Mouse (Mus musculus): ENCODE results near the gene Agtpbp1.
"Not testable (repeated sequence)": the region's sequence is repeated elsewhere in the genome, so short reads cannot be mapped to it uniquely, and the experiment has no call there.

Gene Agtpbp1

GRCm38 (mm10) chr13:59584947-59585647 lies at the start of gene Agtpbp1, which contains the start of gene Naa35:
TSS of gene Agtpbp1 (minus strand) at chr13:59585227.
TSS of gene Naa35 (plus strand) at chr13:59585259.
- in situ Hi-C loops (cut with MseI, MboI), result no loop called here

- in situ Hi-C loops (cut with MseI, MboI), result no loop called here
Measured at GRCm38 (mm10) chr13:59634637-59635036, 49.6 kb upstream of the Agtpbp1 start.

DNA sequence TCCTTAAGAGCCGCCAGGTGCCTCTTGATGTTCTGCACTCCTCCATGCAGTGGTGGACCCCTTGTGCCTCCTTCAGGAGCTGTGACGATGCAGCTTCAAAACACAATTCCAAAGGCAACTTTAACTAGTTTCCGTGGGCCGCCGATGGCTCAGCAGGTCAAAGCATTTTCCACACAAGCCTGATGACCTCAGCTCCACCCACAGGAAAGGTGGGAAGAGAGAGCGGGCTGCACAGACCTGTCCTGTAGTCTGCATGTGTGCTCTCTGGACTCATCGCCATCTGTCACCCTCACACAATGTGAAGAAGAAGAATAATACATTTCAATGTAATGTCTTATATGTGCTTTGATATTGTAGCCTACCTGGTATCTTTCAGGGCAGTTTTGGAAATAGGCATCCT lies 41.7 kb upstream of the Agtpbp1 start:
- in situ Hi-C loops (cut with MseI, MboI), result no loop called here

- in situ Hi-C loops (cut with MseI, MboI), result no loop called here
Measured at GRCm38 (mm10) chr13:59624903-59625302, 39.9 kb upstream of the Agtpbp1 start.

DNA sequence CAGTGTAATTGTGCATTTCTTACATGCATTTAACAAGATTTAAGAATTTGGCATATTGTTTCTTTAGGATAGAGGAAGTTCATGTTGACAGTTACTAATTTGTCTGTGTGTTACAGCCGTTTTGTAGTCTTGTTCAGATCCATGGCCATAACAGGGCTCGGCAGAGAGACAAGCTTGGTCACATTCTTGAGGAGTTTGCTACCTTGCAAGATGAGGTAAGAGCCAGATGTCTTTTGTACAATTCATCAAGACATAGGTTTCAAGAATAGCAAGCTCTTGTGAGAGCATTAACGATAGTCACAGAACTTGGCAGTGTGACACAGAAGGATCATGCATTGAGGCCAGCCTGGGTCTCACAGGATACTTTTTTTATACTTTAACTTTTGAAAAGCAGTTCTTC lies 39.4 kb upstream of the Agtpbp1 start:
- in situ Hi-C loops (cut with MseI, MboI), result no loop called here

DNA sequence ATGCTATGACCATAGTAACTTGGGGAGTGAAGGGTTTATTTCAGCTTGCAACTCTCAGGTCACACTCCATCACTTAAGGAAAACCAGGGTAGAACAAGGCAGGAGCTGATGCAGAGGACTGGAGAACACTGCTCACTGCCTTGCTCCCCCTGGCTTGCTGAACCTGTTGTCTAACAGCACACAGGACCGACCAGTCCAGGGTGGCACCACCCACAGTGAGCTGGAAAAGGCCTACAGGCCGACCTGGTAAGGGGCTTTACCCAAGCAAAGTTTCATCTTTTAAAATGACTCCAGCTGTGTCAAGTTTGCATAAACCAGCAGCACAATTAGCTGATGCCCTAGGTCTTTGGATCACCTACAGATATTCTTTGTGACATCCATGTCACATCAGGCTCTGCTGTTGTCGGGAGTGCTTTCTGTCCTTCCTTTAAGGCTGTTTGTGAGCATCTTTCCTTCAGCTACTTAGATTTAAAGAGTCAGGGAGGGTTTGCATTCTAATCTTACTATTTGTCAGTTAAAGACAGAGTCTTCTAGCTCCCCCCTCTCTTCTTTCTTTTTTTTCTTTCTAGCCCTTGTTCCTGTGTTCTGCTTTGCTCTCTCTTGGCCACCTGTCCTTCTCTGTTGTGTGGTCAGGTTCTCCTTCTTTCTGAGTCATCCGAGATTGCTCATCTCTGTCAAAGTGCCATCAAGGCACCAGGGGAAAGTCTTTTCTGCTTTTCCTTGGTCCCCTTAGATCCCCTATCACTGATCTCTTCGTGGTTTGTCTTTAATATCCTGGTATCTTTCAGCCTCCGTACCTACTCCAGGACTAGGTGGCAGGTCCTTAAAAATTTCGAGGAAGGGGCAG lies 36.8 kb upstream of the Agtpbp1 start:
- in situ Hi-C loops (cut with MseI, MboI), result no loop called here

GRCm38 (mm10) chr13:59618463-59618862 lies 33.4 kb upstream of the Agtpbp1 start:
- in situ Hi-C loops (cut with MseI, MboI), result no loop called here

- in situ Hi-C loops (cut with MseI, MboI), result no loop called here
Measured at GRCm38 (mm10) chr13:59615554-59615953, 30.5 kb upstream of the Agtpbp1 start.

DNA sequence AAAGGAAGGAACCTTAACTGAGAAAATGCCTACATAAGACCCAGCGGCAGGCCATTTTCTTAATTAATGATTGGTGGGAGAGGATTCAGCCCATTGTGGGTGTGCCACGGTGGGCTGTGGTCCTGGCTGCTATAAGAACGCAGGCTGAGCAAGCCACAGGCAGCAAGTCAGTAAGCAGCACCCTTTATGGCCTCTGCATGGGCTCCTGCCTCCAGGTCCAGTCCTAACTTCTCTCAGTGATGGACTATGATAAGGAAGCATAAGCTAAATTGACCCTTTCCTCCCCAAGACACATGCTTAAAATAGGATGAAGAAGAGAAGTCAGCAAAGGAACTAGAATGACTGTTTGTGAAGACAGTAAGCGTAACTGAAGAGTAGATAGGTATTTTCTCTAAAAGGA lies 30.1 kb upstream of the Agtpbp1 start:
- in situ Hi-C loops (cut with MseI, MboI), result no loop called here

- in situ Hi-C loops (cut with MseI, MboI), result no loop called here
Measured at GRCm38 (mm10) chr13:59613868-59614267, 28.8 kb upstream of the Agtpbp1 start.

DNA sequence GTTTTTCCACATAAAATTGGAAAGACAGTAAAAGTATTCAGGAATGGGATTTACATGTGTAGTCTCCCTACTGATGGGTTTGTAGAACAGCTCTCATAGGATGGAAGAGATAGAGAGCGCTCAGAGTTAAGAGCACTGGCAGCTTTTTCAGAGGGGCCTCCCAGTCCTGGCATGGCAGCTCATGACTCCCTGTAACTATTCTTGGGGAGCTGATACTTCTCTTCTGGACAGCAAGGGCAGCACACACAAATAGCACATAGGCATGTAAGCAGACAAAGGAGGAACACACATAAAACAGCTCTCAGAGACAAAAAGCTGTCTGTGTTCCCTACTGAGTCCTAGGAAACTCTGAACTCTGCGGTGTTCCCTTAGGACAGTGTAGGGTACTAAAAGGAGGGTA lies 25.4 kb upstream of the Agtpbp1 start:
- in situ Hi-C loops (cut with MseI, MboI), result no loop called here

DNA sequence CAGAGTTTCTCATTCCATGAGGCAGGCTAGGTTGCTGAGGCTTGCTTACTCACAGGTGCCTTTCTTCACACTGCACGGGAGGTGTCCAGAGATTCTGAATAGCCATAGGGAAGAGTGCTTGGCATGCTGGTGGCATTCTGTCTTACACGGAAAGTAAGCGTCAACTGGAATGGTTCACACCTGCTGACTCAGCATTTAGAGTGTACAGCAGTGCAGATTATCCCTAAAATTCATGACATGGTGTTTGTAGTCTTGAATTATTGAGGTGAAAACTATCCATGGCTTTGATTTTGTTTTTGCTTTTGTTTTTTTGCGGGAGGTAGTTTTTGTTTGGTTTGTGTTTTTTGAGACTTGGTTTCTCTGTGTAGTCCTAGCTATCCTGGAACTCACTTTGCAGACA lies 24.9 kb upstream of the Agtpbp1 start:
- in situ Hi-C loops (cut with MseI, MboI), result no loop called here

- in situ Hi-C loops (cut with MseI, MboI), result no loop called here
Measured at GRCm38 (mm10) chr13:59605221-59605922, 20.3 kb upstream of the Agtpbp1 start.

- in situ Hi-C loops (cut with MseI, MboI), result no loop called here
Measured at GRCm38 (mm10) chr13:59604511-59604910, 19.5 kb upstream of the Agtpbp1 start.

DNA sequence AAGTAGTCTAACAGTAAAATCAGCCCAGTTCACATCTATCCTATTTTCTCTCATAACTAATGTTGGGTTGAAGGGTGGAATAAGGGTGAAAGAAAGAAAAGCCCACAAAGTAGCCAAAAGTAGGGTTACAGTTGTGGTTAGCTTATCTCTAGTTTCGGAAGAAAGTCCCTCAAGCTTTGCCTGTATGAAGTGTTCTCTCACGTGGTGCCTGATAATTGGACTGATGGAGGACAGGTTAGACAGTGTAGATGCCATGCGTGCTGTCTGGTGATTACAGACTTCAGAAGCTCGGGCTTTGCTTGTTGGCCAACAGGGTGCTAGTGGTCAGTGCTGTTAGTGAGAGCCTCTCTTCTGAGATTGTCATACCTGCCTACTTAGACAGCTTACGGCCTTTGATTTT lies 18.1 kb upstream of the Agtpbp1 start:
- in situ Hi-C loops (cut with MseI, MboI), result no loop called here

- in situ Hi-C loops (cut with MseI, MboI), result no loop called here
Measured at GRCm38 (mm10) chr13:59592630-59593029, 7.6 kb upstream of the Agtpbp1 start.

DNA sequence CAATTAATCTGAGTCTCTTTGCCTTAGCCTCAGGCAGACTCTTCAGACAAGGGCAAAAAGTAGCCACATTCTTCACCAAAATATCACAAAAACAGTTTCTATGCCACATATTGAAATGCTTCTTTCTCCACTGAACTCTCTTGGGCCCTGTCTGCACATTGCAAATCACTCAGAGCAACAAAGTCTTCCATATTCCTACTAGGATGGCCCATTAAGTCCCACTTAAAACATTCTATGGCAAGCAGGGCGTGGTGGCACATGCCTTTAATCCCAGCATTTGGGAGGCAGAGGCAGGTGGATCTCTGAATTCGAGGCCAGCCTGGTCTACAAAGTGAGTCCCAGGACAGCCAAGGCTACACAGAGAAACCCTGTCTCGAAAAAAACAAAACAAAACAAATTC lies 7.0 kb upstream of the Agtpbp1 start:
- in situ Hi-C loops (cut with MseI, MboI), result not testable (repeated sequence)

GRCm38 (mm10) chr13:59590691-59591090 lies 5.7 kb upstream of the Agtpbp1 start:
- in situ Hi-C loops (cut with MseI, MboI), result no loop called here

- in situ Hi-C loops (cut with MseI, MboI), result no loop called here
Measured at GRCm38 (mm10) chr13:59589672-59590071, 4.6 kb upstream of the Agtpbp1 start.

DNA sequence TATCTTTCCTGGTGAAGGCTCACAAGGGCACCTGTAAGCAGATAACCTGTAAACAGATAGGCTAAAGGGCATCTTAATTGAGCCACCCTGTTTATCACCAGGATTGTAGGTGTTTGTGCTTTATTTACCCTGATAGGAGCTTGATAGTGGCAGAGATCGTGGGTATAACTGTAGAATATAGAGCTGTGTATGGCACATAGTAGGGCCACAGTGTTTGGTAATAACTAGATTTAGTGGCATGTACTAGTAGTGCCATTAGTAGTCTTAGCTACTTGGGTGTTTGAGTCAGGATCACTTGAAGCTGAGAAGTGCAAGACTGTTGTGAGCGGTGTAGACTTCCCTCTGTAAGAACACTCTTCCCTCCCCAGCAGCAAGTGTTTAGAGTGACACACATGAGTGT lies 2.2 kb upstream of the Agtpbp1 start:
- in situ Hi-C loops (cut with MseI, MboI), result no loop called here

DNA sequence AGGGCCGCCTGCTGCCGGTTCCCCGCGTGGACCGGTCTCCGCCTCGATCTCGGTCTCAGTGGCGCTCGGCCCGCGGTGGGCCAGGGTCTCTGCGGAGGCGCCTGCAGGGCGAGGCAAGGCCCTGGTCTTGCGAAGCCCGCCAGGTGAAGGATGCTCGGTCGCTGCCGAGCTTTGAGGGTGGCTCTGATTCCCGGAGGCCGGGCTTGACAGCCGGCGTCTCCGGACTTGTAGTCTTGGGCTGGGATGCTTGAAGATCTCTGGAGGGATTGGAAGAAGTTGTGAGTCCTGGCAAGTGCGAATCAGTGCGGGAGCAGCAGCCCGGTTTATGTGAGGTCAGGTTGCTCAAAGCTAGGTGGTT lies 600 bp upstream of the Agtpbp1 start:
- in situ Hi-C loops (cut with MseI, MboI), result no loop called here

DNA sequence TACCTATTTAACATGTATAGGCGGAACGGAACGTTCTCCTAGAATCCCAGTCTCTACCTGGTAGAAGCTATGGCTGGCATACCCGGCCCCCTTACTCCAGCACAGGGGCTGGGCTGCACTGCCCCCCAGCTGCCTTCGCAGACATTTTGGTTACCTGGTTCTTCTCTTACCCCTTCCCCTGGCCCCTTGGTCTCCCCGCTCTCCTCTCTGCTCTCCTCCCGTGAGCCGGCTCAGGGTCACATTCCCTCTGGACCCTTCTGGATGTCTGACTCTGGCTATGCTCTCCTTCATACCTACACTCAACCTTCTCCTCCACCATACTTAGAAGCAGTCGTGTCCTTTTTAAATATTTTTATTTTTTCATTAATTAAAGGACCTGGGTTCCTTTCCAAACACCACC lies 546 bp downstream of the Agtpbp1 start:
- in situ Hi-C loops (cut with MseI, MboI), result no loop called here

GRCm38 (mm10) chr13:59580954-59581353 lies 4.1 kb downstream of the Agtpbp1 start:
- in situ Hi-C loops (cut with MseI, MboI), result no loop called here

Data from mouse trophoblast stem cell (cell line).